Comparison of ENCODE assay signal across 8 mouse cellular contexts in the genomic region with DNA sequence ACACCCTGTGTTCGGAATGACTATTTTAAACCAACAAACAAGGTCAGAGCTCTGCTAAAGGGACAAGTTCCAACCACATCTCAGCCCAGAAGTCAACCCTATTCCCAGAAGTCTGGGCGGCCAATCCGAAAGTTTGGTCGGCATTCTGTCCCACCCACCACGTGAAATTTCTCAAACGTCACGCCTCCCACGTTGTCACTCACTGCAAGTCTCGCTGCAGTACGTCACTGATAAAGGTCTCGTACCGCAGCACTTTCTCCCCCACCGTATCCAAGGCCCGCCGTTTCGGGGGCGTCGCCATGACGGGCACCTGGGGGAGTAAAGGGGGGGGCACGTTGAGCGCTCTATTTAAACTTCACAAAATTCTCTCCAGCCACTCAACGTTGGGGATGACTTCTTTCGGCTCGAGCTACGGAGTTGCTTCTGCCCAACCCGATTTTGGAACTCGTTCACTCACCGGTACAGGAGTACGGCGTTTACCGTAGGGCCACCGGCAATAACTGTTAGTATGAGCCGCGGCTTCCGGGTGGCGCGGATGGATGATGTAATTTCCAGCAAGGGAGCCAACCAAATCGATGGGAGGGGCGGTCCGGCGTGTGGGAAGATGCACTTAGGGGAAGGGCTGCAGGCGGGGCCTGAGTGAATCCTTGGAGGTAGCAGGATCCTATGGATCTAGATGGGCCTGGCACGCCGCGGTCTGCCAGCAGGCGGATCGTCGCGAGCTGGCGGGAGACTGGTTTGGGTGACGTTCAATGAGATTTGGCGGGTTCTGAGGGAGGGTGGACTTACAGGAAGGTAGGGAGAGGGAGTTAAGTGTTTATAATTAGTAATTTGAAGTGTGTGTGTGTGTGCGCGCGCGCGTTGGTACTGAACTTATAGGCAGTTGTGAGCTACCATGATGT. TPM values are rescaled to one million over a fixed set of nuclear protein-coding genes. Genes with fewer than 3 reads are reported as not detected.
DNase-seq lines count a peak whose midpoint lies in the region; ATAC-seq and TF ChIP-seq lines count a peak whose summit lies in the region.

Gene Uxt, minus strand, starts transcription at position 541 of the 902 bp plus-strand sequence.

- no peaks in the 10 kb centered on the region for H3K9me3 ChIP-seq in embryonic facial prominence, embryonic 13.5 days
- H3K9me3 ChIP-seq in limb, embryonic 14.5 days (ENCODE audit: control insufficient read depth, low read length), result no peaks in the 10 kb centered on the region
- no peaks in the 10 kb centered on the region for H3K9me3 ChIP-seq in midbrain, postnatal 0 days (ENCODE audit: low read length)

- H3K9ac ChIP-seq in embryonic facial prominence, embryonic 13.5 days, result peak within 1 kb of the TSS; percentile 68
- H3K9ac ChIP-seq in heart, adult 2 months (ENCODE audit: low read depth, low read length), result peak within 1 kb of the TSS; percentile 53
- H3K9ac ChIP-seq in limb, embryonic 14.5 days (ENCODE audit: low read depth, low read length, severe bottlenecking), result peak within 1 kb of the TSS; percentile 40; the same call in 1 of the 2 replicates
- peak within 1 kb of the TSS; percentile 24; the same call in 1 of the 2 replicates for H3K9ac ChIP-seq in midbrain, postnatal 0 days (replicated peaks; ENCODE audit: low read length, poor library complexity, severe bottlenecking)

- TF ChIP-seq POLR2A in heart, adult 2 months (IDR thresholded peaks at IDR 0.05; ENCODE audit: insufficient read depth, low read depth, low read length), result peak; percentile 56
- 0 out of 2 replicates have a peak, but pooled peaks have one; percentile 36 for TF ChIP-seq POLR2A in limb, embryonic 14.5 days (IDR thresholded peaks at IDR 0.05; ENCODE audit: borderline replicate concordance, extremely low read depth, insufficient read depth, insufficient read length)

- TF ChIP-seq EP300 in heart, adult 2 months (IDR thresholded peaks at IDR 0.05; ENCODE audit: insufficient read depth, low read depth, low read length), result no peak

- peaks cover 3% of the 10 kb centered on the region; the same call in 1 of the 2 replicates for H3K36me3 ChIP-seq in embryonic facial prominence, embryonic 13.5 days
- H3K36me3 ChIP-seq in heart, adult 2 months (ENCODE audit: control insufficient read depth, insufficient read depth, low read length), result no peaks in the 10 kb centered on the region
- H3K36me3 ChIP-seq in limb, embryonic 14.5 days (ENCODE audit: control insufficient read depth, insufficient read depth, low read length), result no peaks in the 10 kb centered on the region; the same call in 1 of the 2 replicates
- no peaks in the 10 kb centered on the region for H3K36me3 ChIP-seq in midbrain, postnatal 0 days (ENCODE audit: insufficient read depth, low read length)

- intact Hi-C loops in heart, adult 2 months (cut with DNase I), result loop anchor here (5.0 kb wide), 1 partner anchor 101 kb away; the partner anchor contains the start of gene Zfp182

- H3K4me2 ChIP-seq in embryonic facial prominence, embryonic 13.5 days, result peak within 1 kb of the TSS; percentile 54
- H3K4me2 ChIP-seq in limb, embryonic 14.5 days (replicated peaks; ENCODE audit: low read depth, low read length, severe bottlenecking), result peak within 1 kb of the TSS; percentile 45
- peak within 1 kb of the TSS; percentile 43 for H3K4me2 ChIP-seq in midbrain, postnatal 0 days (ENCODE audit: low read depth, low read length, poor library complexity, severe bottlenecking)

- no peaks in the 10 kb centered on the region for H3K79me2 ChIP-seq in heart, adult 2 months (replicated peaks; ENCODE audit: control insufficient read depth, insufficient read depth, low read length)

- peak; percentile 95 for ATAC-seq in embryonic facial prominence, embryonic 13.5 days (ENCODE audit: insufficient number of reproducible peaks, insufficient read depth, low FRiP score, low TSS enrichment, low read depth)
- ATAC-seq in limb, embryonic 14.5 days (ENCODE audit: low FRiP score, low read depth), result peak; percentile 95
- ATAC-seq in midbrain, postnatal 0 days (ENCODE audit: low FRiP score), result peak; percentile 97

- TF ChIP-seq CTCF in heart, adult 2 months (IDR thresholded peaks at IDR 0.05), result peak; percentile 36
- TF ChIP-seq CTCF in midbrain, postnatal 0 days (IDR thresholded peaks at IDR 0.05), result peak; percentile 51

- peak; percentile 94 for DNase-seq in 3134 (ENCODE audit: extremely low read depth, insufficient read length, low spot score)
- peak; percentile 90 to 91 for DNase-seq in adrenal gland, postnatal 36 days
- peak; percentile 88 to 90 for DNase-seq in heart, adult 2 months
- peak; percentile 89 for DNase-seq in kidney, adult 9 months
- DNase-seq in limb, embryonic 14.5 days (ENCODE audit: low spot score), result peak; percentile 87
- DNase-seq in midbrain, postnatal 0 days (ENCODE audit: low spot score), result peak; percentile 90
- peak; percentile 60 to 76 for DNase-seq in spleen, postnatal 14 days (ENCODE audit: low spot score in 2 of 2)

- WGBS in embryonic facial prominence, embryonic 13.5 days, result 24% methylated on average over 57 of the region's 57 CpGs
- 18% methylated on average over 57 of the region's 57 CpGs for WGBS in heart, adult 2 months
- 25% methylated on average over 57 of the region's 57 CpGs for WGBS in limb, embryonic 14.5 days
- 17% methylated on average over 57 of the region's 57 CpGs for WGBS in midbrain, postnatal 0 days

- no peaks in the 10 kb centered on the region for H3K27me3 ChIP-seq in embryonic facial prominence, embryonic 13.5 days
- no peaks in the 10 kb centered on the region for H3K27me3 ChIP-seq in heart, adult 2 months (ENCODE audit: control insufficient read depth, insufficient read depth, low read length)
- H3K27me3 ChIP-seq in limb, embryonic 14.5 days (ENCODE audit: control insufficient read depth, insufficient read depth, low read length), result no peaks in the 10 kb centered on the region
- no peaks in the 10 kb centered on the region for H3K27me3 ChIP-seq in midbrain, postnatal 0 days (ENCODE audit: insufficient read depth, low read length)

- peak within 1 kb of the TSS; percentile 54 for H3K4me3 ChIP-seq in embryonic facial prominence, embryonic 13.5 days
- H3K4me3 ChIP-seq in heart, adult 2 months, result peak within 1 kb of the TSS; percentile 49
- H3K4me3 ChIP-seq in limb, embryonic 14.5 days (replicated peaks; ENCODE audit: low read length), result peak within 1 kb of the TSS; percentile 49
- peak within 1 kb of the TSS; percentile 37 for H3K4me3 ChIP-seq in midbrain, postnatal 0 days (ENCODE audit: low read depth, low read length)

- H3K27ac ChIP-seq in embryonic facial prominence, embryonic 13.5 days, result peak within 1 kb of the TSS; percentile 76
- H3K27ac ChIP-seq in heart, adult 2 months, result peak within 1 kb of the TSS; percentile 85
- H3K27ac ChIP-seq in limb, embryonic 14.5 days (replicated peaks; ENCODE audit: low read depth, low read length), result peak within 1 kb of the TSS; percentile 80
- H3K27ac ChIP-seq in midbrain, postnatal 0 days (ENCODE audit: low read depth, low read length), result peak within 1 kb of the TSS; percentile 4

- H3K4me1 ChIP-seq in embryonic facial prominence, embryonic 13.5 days, result no peaks in the 10 kb centered on the region
- no peaks in the 10 kb centered on the region; the same call in 1 of the 2 replicates for H3K4me1 ChIP-seq in heart, adult 2 months (ENCODE audit: control insufficient read depth, insufficient read depth, low read length)
- H3K4me1 ChIP-seq in limb, embryonic 14.5 days (ENCODE audit: control insufficient read depth, insufficient read depth, low read length), result no peaks in the 10 kb centered on the region
- H3K4me1 ChIP-seq in midbrain, postnatal 0 days (ENCODE audit: insufficient read depth, low read length), result no peaks in the 10 kb centered on the region

RNA-seq across cellular contexts. Expression of gene Uxt, which starts in this region (rescaled TPM):
- 10 to 100 TPM; 35.2 to 39.3 TPM for total RNA-seq in adrenal gland, postnatal 36 days (2021)
- 49.5 and 58.9 TPM in 2 replicates for polyA plus RNA-seq in embryonic facial prominence, embryonic 13.5 days (2015; fragmentation: Nextera tagmentation; extraction: Ambion mirVana)
- 10 to 100 TPM; 33.5 to 42.8 TPM for total RNA-seq in heart, adult 2 months (2021)
- polyA plus RNA-seq in heart, adult 2 months (2012; rRNA removed), result 21.9 and 36.8 TPM in 2 replicates
- 17.5 and 21.7 TPM in 2 replicates for polyA plus RNA-seq in limb, embryonic 14.5 days (2012; rRNA removed)
- 49.3 and 53.4 TPM in 2 replicates for polyA plus RNA-seq in limb, embryonic 14.5 days (2014; fragmentation: Nextera tagmentation; extraction: Ambion mirVana)
- 11.8 and 14.1 TPM in 2 replicates for total RNA-seq in midbrain, postnatal 0 days (2014; rRNA removed)
- polyA plus RNA-seq in midbrain, postnatal 0 days (2015; fragmentation: Nextera tagmentation; extraction: Ambion mirVana), result 22.4 and 22.7 TPM in 2 replicates

Comparison
In these comparisons a context has a peak if more than half of its experiments do, and no peak if none do; other contexts are left out.
1. Peak in every context shown above with its lines: DNase-seq, ATAC-seq, H3K4me3 ChIP-seq and H3K27ac ChIP-seq.
2. H3K27ac ChIP-seq: peak in every context shown above with its lines; median percentile 85 in heart, adult 2 months; 80 in limb, embryonic 14.5 days; 76 in embryonic facial prominence, embryonic 13.5 days; 4 in midbrain, postnatal 0 days.